Mouse (Mus musculus) stomach, embryonic 15.5 days (tissue): ENCODE data around the gene B9d2. TPM values are rescaled to one million over a fixed set of nuclear protein-coding genes. Genes with fewer than 3 reads are reported as not detected.

Source experiments
- ATAC-seq: fragments of 200-750 bp; cut with Nextera tagmentation; 2 replicates; pipeline ENCODE4 v1.8.0; 2017; ENCODE audit warnings: low read depth, moderate number of reproducible peaks, moderate TSS enrichment; ENCODE audit not compliant: insufficient read depth, low FRiP score
- H3K27ac ChIP-seq: fragments of 300-500 bp; sonication (generic); 2 replicates; pipeline ENCODE4 v1.5.1; 2015; ENCODE audit warnings: mild to moderate bottlenecking, inconsistent platforms
- H3K27me3 ChIP-seq: fragments of 300-500 bp; sonication (generic); replicated peaks from 2 replicates; pipeline ENCODE4 v1.6.1; 2015; ENCODE audit warnings: inconsistent platforms
- H3K36me3 ChIP-seq: fragments of 300-500 bp; sonication (generic); 2 replicates; pipeline ENCODE4 v1.6.1; 2015; ENCODE audit warnings: inconsistent platforms
- H3K4me1 ChIP-seq: fragments of 300-500 bp; sonication (generic); 2 replicates; pipeline ENCODE4 v1.6.1; 2015; ENCODE audit warnings: inconsistent platforms
- H3K4me2 ChIP-seq: fragments of 300-500 bp; sonication (generic); 2 replicates; pipeline ENCODE4 v1.6.1; 2015; ENCODE audit warnings: mild to moderate bottlenecking, inconsistent platforms
- H3K4me3 ChIP-seq: fragments of 300-500 bp; sonication (generic); replicated peaks from 2 replicates; pipeline ENCODE4 v1.5.1; 2015; ENCODE audit warnings: inconsistent platforms
- H3K9ac ChIP-seq: fragments of 300-500 bp; sonication (generic); 2 replicates; pipeline ENCODE4 v1.6.1; 2015; ENCODE audit warnings: inconsistent platforms
- H3K9me3 ChIP-seq: fragments of 300-500 bp; sonication (generic); 2 replicates; pipeline ENCODE4 v1.6.1; 2016; ENCODE audit warnings: inconsistent platforms
- WGBS: fragments of 180-500 bp; shearing (Covaris S2); methylation state at CpG from one replicate; pipeline ENCODE4 v1.1.7; 2015; 5-methylcytosine and 5-hydroxymethylcytosine counted together
- polyA plus RNA-seq: library from polyadenylated mRNA; unstranded; fragments of >200 nt; fragmentation: Nextera tagmentation; extraction: Ambion mirVana; gene quantifications from 2 replicates; pipeline ENCODE4 v1.2.1, GENCODE M21; 2015

B9d2 gene
- polyA plus RNA-seq: 23.2 and 25.3 TPM in 2 replicates

DNA sequence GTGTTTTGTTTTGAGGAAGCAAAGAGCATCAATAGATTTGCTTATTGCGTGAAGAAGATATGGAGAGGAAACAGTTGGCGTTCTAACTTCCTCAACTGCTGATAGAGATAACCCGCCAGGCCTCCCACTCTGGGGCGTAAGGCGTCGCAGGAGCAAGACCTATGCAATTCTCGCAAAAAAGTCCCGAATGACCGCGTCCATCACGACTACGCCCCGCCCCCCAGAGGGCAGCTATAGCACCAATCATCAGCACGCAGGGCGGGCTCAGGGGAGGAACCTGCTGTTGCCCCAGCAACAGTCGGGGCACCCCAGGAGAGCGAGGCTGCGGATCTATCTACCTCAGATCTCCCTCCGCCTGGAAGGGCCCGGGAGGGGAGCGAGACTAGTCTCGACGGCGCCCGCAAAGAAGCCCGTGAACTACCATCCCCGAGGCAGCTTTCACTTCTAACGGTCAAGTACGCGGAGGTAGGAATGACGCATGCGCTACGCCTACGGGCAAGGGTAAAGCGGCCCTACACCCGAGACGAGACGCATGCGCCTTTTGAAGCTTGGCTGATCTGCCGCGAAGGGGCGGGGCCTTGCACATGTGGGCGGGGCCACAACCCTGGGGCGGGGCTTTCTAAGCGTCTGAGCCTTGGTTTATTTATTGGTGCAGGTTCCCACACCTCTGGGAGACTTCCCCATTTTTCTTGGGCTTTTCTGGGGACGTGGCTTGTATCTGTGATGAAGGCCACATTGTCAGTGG is at the start of gene B9d2:
B9d2 (plus strand) TSS at position 267 of the 745 bp plus-strand sequence.
- no peaks in the 10 kb centered on the region for H3K9me3 ChIP-seq
- H3K36me3 ChIP-seq: no peaks in the 10 kb centered on the region
- peaks cover 6% of the 10 kb centered on the region for H3K4me1 ChIP-seq
- ATAC-seq: peak; percentile 96
- no peak within 1 kb of the TSS for H3K9ac ChIP-seq
- H3K4me3 ChIP-seq: peak within 1 kb of the TSS; percentile 68
- under 1% methylated on average over 46 of the region's 46 CpGs for WGBS
- H3K27me3 ChIP-seq: no peaks in the 10 kb centered on the region
- H3K4me2 ChIP-seq: peak within 1 kb of the TSS; percentile 70
- peak within 1 kb of the TSS; percentile 94 for H3K27ac ChIP-seq

DNA sequence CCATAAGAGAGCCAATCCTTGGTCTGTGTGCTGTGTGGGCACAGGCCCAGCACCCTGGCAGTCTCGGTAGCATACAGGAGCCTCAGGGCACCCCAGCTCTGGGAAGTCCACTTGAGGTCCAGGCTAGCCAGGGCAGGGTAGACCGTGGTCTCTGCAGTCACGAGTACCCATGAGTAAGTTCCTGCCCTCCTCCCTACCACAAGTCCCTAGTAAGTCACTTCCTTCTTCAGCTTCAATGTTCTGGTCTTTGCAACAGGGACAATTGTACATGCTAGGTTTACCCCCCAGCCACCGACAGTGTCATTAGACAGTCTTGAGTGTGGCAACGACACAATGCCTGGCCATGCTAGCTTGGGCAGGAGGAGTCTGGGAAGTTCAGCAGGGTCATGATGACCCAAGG is 47.9 kb upstream of the B9d2 start:
- 75% methylated on average over 5 of the region's 5 CpGs for WGBS
- ATAC-seq: no peak

DNA sequence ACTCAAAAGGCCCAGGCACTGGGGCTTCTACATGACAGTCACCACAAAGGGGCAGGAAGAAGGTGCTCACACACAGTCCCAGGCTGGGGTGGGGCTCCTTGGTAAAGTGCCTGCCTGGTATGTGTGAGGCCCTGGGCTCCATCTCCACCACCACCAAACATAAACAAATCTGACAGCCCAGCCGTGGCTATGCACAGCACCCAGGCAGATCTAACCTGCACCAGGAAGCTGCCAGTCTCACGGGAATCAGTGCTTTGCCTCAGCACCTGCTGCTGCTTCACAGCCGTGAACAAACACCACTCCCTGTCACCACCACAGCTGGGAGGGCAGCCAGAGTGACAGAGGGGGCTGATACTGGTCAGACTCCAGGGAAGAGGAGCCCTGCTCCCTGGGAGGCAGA is 44.2 kb upstream of the B9d2 start:
- no peaks in the 10 kb centered on the region for H3K4me1 ChIP-seq
- ATAC-seq: no peak
- WGBS: 24% methylated on average over 3 of the region's 3 CpGs
- H3K27me3 ChIP-seq: no peaks in the 10 kb centered on the region
- H3K4me2 ChIP-seq: no peak overlapping the region
- no peak overlapping the region for H3K27ac ChIP-seq
- no peaks in the 10 kb centered on the region for H3K9me3 ChIP-seq
- H3K4me3 ChIP-seq: no peak overlapping the region
- no peak overlapping the region for H3K9ac ChIP-seq
- H3K36me3 ChIP-seq: peaks cover 6% of the 10 kb centered on the region; the same call in 1 of the 2 replicates

More for the DNA sequence above, 47.9 kb upstream of the B9d2 start:
- peaks cover 11% of the 10 kb centered on the region; the same call in 1 of the 2 replicates for H3K36me3 ChIP-seq
- H3K4me3 ChIP-seq: no peak overlapping the region
- peaks cover 9% of the 10 kb centered on the region for H3K4me1 ChIP-seq
- no peak overlapping the region for H3K9ac ChIP-seq
- no peaks in the 10 kb centered on the region for H3K27me3 ChIP-seq
- H3K27ac ChIP-seq: no peak overlapping the region
- H3K9me3 ChIP-seq: no peaks in the 10 kb centered on the region
- H3K4me2 ChIP-seq: no peak overlapping the region

DNA sequence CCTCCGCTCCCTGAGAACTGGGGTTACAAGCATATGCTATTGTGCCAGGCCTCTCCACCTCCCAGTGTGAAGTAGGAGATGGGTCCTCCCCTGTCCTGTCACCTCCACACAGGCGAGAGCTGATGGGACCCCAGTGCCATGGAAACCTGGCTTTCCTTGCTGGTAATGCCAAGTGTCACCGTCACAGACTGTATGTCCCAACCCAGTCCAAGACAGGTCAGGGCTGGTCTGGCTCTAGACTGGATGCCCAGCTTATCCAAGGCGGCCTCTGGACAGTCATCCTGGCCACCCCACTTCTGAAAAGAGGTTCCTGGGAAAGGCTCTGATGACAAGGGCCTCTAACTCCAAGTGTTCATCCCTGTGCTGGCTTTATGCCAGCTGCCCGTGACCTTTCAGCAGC is 43.5 kb upstream of the B9d2 start:
- H3K9me3 ChIP-seq: no peaks in the 10 kb centered on the region
- H3K4me2 ChIP-seq: no peak overlapping the region
- no peak overlapping the region for H3K9ac ChIP-seq
- no peak for ATAC-seq
- H3K27ac ChIP-seq: no peak overlapping the region
- no peaks in the 10 kb centered on the region for H3K27me3 ChIP-seq
- WGBS: 83% methylated on average over 5 of the region's 5 CpGs
- H3K4me3 ChIP-seq: no peak overlapping the region
- H3K4me1 ChIP-seq: no peaks in the 10 kb centered on the region
- H3K36me3 ChIP-seq: peaks cover 6% of the 10 kb centered on the region; the same call in 1 of the 2 replicates

DNA sequence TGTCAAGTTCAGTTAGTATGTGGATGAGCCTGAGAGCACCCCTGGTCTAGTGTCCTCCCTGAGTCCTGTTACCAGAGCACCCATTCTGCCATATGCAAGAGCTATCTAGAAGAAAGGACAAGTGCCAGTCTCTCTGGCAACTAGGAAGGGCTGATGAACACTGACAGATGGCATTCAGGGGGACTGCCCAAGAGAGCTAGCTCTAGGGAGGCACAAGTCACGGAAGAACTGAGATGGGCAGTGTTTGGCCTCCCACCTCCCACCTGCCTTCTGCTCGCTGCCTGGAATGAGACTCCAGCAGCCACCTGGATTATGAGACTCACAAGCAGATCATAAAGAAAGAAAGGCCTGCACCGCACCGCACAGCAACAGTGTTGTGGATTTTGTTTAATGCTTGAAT is 40.8 kb upstream of the B9d2 start:
- ATAC-seq: no peak
- Histone ChIP-seq H3K27ac (no peak overlapping the region), H3K9me3 (no peaks in the 10 kb centered on the region), H3K27me3 (no peaks in the 10 kb centered on the region), H3K4me1 (no peaks in the 10 kb centered on the region), H3K36me3 (peaks cover 6% of the 10 kb centered on the region; the same call in 1 of the 2 replicates), H3K4me3 (no peak overlapping the region), H3K4me2 (no peak overlapping the region), H3K9ac (no peak overlapping the region)
- whole genome bisulfite sequencing: 93% methylated on average over 4 of the region's 4 CpGs

DNA sequence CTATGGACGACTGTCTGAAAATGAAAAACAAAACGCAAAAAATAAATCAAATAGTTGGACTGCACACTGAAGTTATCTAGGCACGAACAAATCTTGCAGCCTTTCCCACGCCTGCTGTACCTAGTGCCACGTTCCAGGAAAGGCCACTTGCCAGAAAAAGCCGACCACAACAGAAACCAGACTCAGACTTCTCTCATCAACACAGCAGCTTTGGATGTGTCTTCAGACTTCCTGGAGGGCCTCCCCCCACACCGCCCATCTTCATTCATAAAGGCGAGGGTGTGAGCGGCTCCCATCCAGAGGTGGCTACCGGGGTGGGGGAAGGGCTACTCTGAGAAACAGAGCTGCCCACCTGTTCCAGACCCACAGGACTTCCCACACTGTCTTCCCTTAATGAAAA is 36.4 kb upstream of the B9d2 start:
- ATAC-seq: no peak
- no peak overlapping the region for H3K9ac ChIP-seq
- no peaks in the 10 kb centered on the region for H3K36me3 ChIP-seq
- H3K27me3 ChIP-seq: no peaks in the 10 kb centered on the region
- WGBS: 64% methylated on average over 10 of the region's 10 CpGs
- H3K4me1 ChIP-seq: no peaks in the 10 kb centered on the region
- H3K4me3 ChIP-seq: no peak overlapping the region
- H3K9me3 ChIP-seq: no peaks in the 10 kb centered on the region
- H3K4me2 ChIP-seq: no peak overlapping the region
- H3K27ac ChIP-seq: no peak overlapping the region

DNA sequence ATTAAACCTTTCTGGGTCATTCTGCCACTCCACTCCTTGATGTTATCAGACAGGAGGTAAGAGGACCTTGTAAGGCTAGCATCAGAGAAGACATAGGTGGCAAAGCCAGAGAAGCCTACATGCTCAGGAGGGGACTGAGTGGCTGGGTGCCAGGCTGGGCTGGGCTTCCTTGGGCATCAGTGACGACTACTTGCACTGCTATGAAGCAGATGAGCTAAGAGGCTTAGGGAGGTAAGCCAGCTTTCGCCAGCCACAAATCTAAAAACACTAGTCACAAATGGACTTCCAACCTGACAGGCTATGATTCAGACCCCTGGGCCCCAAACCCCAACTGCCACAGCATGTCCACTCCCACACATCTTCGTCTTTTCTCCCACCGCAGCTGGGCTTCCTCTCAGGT is 35.9 kb upstream of the B9d2 start:
- ATAC-seq: no peak
- H3K4me1 ChIP-seq: no peaks in the 10 kb centered on the region

DNA sequence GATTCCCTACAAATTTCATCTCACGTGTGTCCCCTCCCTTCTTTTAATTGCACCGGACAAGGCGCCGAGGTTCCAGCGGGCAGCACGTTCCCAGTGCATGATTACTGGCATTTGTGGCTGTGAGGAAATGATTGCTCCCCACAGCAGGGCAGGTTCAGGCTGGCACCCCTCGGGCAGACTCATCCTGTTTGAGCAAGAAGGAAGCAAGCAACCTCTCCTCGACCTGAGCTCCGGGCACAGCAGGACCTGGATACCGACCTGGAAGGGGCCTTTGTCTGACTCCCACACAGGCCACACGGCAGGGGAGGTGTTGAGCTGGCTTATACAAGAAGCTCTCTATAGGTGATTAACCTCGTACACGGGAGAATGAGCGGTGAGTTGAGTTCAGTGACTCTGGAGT is 35.5 kb upstream of the B9d2 start:
- Histone ChIP-seq H3K36me3 (no peaks in the 10 kb centered on the region), H3K9me3 (no peaks in the 10 kb centered on the region), H3K27ac (no peak overlapping the region), H3K4me2 (no peak overlapping the region), H3K4me3 (no peak overlapping the region), H3K9ac (no peak overlapping the region), H3K27me3 (no peaks in the 10 kb centered on the region), H3K4me1 (no peaks in the 10 kb centered on the region)
- ATAC-seq: no peak
- 71% methylated on average over 14 of the region's 14 CpGs for WGBS

More for the DNA sequence above, 35.9 kb upstream of the B9d2 start:
- Histone ChIP-seq H3K27ac (no peak overlapping the region), H3K36me3 (no peaks in the 10 kb centered on the region), H3K9ac (no peak overlapping the region), H3K9me3 (no peaks in the 10 kb centered on the region), H3K4me2 (no peak overlapping the region), H3K27me3 (no peaks in the 10 kb centered on the region), H3K4me3 (no peak overlapping the region)
- 73% methylated on average over 4 of the region's 4 CpGs for WGBS

DNA sequence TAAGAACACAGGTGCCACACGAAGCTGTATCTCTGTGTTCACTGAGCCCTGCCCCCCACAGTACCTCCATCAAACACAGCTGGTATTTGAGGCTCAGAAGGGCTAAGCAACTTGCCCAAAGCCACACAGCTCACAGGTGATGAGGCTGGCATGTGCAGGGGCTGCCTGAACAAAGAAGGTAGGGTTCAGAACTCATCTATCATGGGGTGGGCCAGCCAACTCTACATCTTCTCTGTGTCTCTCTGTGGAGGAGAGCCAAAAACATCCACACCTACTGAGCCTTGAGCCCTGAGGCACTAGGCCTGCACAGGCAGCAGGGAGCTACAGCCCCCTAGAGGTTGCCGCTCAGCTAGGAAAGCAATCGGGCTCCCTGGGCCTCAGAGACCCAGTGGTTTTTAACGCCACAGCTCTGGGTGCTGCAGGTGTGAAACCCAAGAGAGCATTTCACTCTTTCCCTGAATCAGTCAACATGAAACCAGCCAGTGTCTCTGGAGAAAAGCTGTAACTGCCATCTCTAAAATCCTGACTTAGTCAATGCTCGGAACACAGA is 32.9 kb upstream of the B9d2 start:
- Histone ChIP-seq H3K4me1 (no peaks in the 10 kb centered on the region), H3K4me2 (no peak overlapping the region), H3K9ac (no peak overlapping the region), H3K27me3 (no peaks in the 10 kb centered on the region), H3K36me3 (no peaks in the 10 kb centered on the region), H3K27ac (no peak overlapping the region), H3K4me3 (no peak overlapping the region), H3K9me3 (no peaks in the 10 kb centered on the region)
- ATAC-seq: no peak
- WGBS: 47% methylated on average over 5 of the region's 5 CpGs

DNA sequence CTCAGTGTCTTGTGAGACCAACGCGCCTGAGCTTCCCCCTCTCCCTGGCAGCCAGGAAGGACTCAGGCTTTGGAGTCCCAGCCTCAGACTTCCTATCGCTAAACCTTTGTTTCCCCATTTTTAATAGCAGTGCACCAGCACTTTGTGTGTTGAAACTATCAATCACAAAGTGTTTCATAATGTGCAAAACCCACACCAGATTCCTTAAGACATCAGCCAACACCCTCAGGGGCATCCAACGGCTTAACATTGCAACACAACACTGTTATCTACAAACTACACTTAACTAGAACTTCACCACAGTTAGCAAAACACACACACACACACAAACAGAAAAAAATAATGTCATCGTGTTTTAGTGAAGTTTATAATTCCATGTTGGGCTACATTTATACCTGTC is 30.7 kb upstream of the B9d2 start:
- Histone ChIP-seq H3K27ac (no peak overlapping the region), H3K9me3 (no peaks in the 10 kb centered on the region), H3K4me2 (no peak overlapping the region), H3K27me3 (no peaks in the 10 kb centered on the region), H3K36me3 (no peaks in the 10 kb centered on the region), H3K4me3 (no peak overlapping the region), H3K9ac (no peak overlapping the region), H3K4me1 (no peaks in the 10 kb centered on the region)
- ATAC-seq: no peak
- 75% methylated on average over 5 of the region's 5 CpGs for WGBS

DNA sequence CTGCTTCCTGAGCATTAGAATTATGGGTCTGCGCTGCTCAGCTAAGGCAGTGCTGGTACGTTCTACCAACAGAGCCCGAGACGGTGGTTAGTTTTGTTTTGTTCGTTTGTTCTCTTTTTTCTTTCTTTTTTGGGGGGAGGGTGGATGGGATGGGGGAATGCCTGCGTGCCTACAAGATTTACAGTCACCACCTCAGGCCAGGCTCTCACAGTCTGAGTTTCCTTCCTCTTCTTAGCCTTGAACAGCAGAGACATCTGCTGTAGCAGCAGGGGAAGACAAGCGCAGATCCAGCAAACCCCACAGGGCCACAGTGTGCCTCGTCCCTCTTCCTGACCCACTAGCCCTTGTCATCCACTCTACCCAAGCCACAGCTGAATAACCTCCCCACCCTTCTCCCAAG is 29.3 kb upstream of the B9d2 start:
- ATAC-seq: no peak
- no peaks in the 10 kb centered on the region for H3K4me1 ChIP-seq
- H3K4me2 ChIP-seq: no peak overlapping the region
- no peak overlapping the region for H3K4me3 ChIP-seq
- no peaks in the 10 kb centered on the region for H3K36me3 ChIP-seq
- WGBS: 89% methylated on average over 8 of the region's 8 CpGs
- no peak overlapping the region for H3K9ac ChIP-seq
- no peaks in the 10 kb centered on the region for H3K27me3 ChIP-seq
- no peaks in the 10 kb centered on the region for H3K9me3 ChIP-seq
- H3K27ac ChIP-seq: no peak overlapping the region

DNA sequence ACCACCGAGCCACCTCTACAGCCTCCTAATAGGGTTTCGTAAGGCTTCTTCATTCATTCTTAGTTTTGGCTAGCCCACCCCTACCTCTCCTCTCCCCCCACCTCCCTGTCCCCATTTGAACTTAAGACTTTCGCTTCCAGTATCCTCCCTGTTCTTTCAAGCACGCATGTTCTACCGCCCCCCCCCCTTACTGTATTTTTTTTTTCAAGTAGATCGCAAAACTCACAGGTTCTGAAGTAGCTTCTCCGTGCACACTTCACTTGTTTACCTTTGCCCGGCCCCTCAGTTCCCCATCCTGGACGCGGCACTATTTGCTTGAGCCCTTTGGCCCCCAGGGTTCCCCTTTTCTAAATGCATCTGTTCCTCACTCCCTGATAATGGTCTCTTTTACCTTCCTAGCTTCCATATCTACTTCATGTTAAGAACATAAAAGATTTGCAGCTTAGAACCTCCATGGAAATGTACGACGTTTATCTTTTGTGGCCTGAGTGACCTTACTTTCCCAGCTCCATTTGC is 28.3 kb upstream of the B9d2 start:
- H3K4me2 ChIP-seq: no peak overlapping the region
- H3K36me3 ChIP-seq: no peaks in the 10 kb centered on the region
- no peak overlapping the region for H3K9ac ChIP-seq
- H3K27me3 ChIP-seq: no peaks in the 10 kb centered on the region
- no peak for ATAC-seq
- no peak overlapping the region for H3K27ac ChIP-seq
- H3K4me3 ChIP-seq: no peak overlapping the region
- no peaks in the 10 kb centered on the region for H3K4me1 ChIP-seq
- H3K9me3 ChIP-seq: no peaks in the 10 kb centered on the region
- WGBS: 71% methylated on average over 12 of the region's 12 CpGs
